Mouse (Mus musculus) left cerebral cortex, adult 11 months (tissue): ENCODE data around the gene Lfng.

Experiments
- DNase-seq: peaks from one replicate; pipeline ENCODE4 v3.0.0; 2022; ENCODE audit warnings: low spot score

Lfng gene

DNA sequence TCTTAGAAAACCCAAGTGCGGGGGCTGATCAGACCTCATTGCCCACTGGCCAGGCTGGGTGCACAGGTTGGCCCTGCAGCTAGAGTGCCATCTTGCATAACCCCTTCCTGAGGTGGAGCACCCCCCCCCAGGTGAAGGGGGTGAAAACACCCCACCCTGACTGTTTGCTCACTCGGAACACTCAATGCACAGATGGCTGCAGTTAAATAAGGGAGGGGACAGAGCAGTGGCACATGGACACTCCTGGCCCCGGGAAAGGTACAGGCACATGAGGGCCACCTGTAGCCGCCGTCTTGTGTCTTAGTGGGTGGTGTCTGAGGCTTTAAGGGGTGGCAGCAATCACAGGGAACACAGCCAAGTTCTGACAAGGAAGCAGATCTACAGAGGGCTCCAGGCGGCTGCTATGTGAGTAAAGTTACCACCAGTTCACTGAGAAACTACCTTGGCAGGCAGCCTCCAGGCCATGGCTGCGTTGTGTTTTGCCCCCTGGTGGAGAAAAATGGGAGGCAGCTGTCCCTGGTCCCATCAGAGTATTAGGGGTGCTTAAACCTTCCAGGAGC, 56.6 kb downstream of the Lfng start:
- DNase-seq = no peak
